Mouse (Mus musculus) c-Kit-negative CD71-positive TER-119-positive erythroid progenitor cells, embryonic 14.5 days (primary cell): ENCODE measurements around the gene Apon.
"Not testable (repeated sequence)": the region's sequence is repeated elsewhere in the genome, so short reads cannot be mapped to it uniquely, and the experiment has no call there.

Experiments used
- DNase-seq: peaks from one replicate; pipeline ENCODE4 v3.0.0-alpha.2; 2013; ENCODE audit warnings: low read depth, low spot score

The Apon gene

DNA sequence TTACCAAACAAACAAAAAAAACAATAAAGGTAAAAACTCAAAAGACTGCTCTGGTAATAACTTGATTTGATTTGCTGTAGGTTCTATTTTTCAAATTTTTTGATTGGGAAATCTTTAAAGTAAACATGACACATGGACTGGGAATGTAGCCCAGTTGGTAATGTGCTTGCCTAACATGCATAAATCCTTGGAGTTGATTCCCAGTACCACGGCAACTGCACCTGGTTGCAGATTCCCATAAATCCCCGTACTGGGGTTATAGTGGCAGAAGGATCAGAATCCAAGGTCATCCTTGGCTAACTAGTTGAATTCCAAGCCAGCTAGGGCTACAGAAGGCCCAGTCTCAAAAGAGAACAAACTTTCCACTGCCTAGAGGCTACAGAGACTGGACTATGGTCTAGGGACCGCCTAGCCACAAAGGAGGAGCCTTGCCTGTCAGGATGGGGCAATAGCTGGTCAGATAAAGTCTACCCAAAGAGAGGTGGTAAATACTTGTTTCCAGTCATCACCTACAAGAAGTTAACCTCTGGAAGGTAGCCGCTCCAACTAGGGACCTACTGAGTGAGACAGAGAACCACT is at the start of gene Apon:
Gene Apon, plus strand, starts transcription at position 420 of the 579 bp plus-strand sequence.
- no peak for DNase-seq

DNA sequence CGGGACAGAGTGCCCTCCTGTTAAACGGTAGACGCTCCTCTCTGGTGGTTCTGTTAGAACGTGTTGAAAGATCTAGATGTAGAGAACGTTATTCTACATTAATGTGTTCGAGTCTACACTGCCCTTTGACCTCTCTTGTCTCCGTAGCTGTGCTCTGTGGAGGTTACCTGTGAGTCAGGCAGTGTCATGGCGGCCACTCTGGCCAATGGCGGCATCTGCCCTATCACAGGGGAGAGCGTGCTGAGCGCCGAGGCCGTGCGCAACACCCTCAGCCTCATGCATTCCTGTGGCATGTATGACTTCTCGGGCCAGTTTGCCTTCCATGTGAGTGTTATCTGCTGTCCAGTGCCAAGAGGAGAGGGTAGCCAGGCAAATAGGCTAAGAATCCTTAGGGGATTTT is 49.0 kb upstream of the Apon start:
- DNase-seq, result no peak

- no peak for DNase-seq
These were observed 45.6 kb upstream of the Apon start for GRCm38 (mm10) chr10:128208326-128208725.

GRCm38 (mm10) chr10:128209311-128210009 is 44.4 kb upstream of the Apon start:
- no peak for DNase-seq

- DNase-seq, result no peak
These were observed 43.8 kb upstream of the Apon start for GRCm38 (mm10) chr10:128210131-128210530.

DNA sequence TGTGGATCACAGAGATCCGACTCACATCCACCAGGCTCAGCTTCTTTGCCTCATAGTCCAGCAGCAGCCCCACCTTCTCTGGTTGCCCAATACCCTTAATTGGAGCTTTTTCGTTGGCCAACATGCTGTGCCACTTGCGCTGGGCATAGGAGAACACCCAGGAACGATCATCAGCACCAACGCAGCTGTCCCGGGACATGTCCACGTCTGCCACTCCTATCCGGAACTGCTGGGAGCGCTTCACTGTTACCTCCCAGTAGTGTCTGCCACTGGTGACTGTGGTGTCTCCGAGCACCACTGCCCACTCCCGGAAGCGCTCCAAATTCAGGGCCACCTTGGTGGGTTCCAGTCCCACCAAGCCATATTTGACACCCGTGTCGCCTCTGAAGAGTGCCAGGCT is 42.9 kb upstream of the Apon start:
- DNase-seq, result no peak

DNA sequence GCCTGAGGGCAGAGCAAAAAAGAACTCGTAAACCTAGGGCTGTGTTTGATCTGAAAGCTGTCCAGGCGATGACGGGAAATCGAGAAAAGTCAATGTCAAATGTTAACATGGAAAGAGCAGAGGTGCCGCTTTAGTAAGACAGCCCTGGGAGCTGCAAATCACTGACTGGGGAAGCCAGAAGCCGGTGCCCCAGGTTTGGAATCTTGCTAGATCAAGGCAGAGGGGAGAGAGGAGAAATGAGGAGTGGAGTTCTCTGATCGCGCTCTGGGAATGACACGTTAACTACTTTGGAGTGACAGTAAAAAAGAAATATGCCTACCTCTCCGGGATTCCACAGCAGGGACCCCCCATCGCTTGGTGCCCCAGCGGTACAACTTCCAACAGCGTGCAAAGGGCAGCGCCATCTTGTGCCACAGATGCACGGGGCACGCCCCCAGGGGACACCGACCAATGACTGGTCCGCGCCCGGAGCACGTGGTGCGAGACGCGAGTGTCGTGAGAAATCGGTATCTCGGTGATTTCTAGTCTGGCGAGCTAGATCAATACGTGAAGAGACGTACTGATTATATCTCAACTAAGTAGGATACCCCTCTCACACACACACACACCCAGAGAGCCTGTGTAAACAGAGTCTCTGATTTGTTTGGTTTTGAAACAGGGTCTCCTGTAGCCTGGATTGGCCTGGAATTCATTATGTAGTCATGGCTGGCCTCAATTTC is 42.3 kb upstream of the Apon start, which contains the start of gene Spryd4:
Gene Spryd4, minus strand, starts transcription at position 418 of the 719 bp plus-strand sequence.
- DNase-seq, result peak; percentile 79

DNA sequence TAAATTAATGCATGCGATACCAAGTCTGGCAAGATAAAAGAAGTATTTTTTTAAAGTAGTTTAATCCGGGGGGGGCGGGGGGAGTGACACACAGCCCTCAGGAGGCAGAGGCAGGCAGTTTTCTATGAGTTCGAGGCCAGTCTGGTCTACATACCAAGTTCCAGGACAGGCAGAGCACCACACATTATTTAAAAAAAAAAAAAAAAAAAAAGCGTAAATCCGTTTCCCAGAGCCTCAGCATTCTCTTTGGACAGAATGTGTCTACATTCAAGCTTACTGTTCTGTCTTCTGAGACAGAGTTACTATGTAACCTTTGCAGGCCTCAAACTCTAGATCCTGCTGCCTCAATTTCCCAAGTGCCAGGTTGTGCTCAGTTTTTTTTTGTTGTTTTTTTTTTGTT is 41.7 kb upstream of the Apon start:
- DNase-seq, result no peak

- DNase-seq, result peak; percentile 55
These were observed 41.0 kb upstream of the Apon start for GRCm38 (mm10) chr10:128212871-128213323.

DNA sequence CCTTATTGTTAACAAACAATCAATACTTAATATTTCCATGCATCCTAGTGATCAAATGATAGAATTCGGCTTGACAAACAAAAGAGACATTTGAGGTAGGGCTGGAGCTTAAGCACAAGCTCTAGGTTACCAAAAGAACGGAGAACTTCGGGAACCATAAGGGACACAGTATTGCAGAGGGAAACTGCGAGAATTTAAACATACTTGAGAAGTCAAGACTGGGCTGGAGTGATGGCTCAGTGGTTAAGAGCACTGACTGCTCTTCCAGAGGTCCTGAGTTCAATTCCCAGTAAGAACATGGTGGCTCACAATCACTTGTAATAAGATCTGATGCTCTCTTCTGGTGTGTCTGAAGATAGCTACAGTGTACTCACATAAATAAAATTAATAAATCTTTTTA is 39.8 kb upstream of the Apon start:
- not testable (repeated sequence) for DNase-seq

DNA sequence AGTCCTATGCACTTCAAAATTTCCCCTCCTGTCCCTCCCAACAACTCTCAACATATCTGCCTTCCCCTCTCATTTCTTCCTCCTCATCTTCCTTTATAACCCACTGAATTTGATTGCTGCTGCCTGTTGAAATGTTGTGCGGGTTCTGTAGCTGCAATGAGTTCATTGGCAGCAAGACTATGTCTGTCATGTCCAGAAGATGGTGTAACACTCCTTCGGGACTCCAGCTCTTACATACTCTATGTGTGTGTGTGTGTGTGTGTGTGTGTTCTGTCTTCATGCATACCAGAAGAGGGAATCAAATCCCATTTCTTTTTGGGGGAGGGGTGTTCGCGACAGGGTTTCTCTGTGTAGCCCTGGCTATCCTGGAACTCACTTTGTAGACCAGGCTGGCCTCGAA is 38.9 kb upstream of the Apon start:
- no peak for DNase-seq

- DNase-seq, result no peak
These were observed 35.3 kb upstream of the Apon start for GRCm38 (mm10) chr10:128218387-128219117.

DNA sequence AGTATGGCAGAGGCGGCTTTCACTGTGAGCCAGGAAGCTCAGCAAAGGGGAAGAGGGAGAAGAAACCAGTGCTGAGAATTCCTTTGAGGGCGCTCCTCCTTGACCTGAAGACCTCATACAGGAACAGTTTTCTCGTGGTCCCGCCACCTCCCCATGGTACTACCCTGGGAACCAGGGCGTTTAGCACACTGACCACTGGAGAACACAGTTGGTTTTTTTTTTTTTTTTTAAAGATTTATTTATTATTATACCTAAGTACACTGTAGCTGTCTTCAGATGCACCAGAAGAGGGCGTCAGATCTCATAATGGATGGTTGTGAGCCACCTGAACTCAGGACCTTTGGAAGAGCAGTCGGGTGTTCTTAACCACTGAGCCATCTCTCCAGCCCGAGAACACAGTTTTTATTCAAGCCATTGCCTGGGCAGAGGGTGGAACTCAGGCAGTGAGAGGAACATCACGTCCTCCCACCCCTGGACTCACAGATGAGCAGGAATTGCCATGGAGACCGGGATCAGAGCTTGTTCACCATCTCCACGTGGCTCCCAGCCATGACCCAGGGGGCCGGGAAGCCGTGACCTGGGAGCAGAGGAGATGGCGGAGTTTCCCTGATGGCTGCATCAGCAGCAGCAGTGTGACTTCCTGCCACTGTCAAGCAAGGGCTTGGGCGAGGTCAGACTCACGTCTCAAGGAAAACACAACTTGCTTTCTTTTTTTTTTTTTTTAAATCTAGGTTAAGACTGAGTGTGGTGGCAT is 32.2 kb upstream of the Apon start:
- DNase-seq, result no peak

DNA sequence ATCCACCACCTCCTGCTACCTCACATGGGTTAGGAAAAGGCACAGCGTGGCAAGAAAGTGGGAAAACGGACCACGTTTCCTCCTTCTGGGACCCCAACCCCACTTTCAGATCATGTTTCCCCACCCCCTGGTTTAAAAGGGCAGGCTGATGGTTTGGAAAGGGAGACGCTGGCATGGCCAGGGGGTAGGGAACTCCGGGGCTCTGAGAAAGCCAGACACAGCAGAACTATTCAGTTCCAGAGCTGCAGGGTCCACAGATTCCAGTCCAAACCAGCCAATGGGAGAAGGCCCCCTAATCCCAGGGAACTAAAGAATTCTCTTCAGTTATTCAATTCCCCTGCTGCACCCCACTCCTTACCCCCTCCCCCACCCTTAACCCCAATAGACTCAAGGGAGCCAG is 28.8 kb upstream of the Apon start:
- DNase-seq, result no peak

- DNase-seq, result no peak
These were observed 28.4 kb upstream of the Apon start, which contains the start of gene Mip for GRCm38 (mm10) chr10:128225538-128225937. Mip (plus strand) TSS chr10:128225838.

DNA sequence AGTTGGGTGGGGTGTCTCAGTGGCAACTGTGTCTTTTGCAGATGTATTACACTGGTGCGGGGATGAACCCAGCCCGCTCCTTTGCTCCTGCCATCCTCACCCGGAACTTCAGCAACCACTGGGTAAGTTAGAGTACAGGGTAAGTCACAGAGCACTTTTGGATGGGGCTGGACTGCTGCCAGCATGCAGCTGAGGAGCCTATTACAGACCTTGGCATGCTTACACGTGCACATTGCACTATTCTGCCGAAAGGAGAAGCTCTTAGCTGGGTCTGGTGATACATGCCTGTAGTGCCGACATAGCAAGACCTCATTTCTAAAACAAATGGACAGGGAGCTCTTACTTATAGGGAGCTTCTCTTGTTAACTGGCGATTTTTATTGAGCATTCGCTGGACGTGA is 26.3 kb upstream of the Apon start:
- no peak for DNase-seq

DNA sequence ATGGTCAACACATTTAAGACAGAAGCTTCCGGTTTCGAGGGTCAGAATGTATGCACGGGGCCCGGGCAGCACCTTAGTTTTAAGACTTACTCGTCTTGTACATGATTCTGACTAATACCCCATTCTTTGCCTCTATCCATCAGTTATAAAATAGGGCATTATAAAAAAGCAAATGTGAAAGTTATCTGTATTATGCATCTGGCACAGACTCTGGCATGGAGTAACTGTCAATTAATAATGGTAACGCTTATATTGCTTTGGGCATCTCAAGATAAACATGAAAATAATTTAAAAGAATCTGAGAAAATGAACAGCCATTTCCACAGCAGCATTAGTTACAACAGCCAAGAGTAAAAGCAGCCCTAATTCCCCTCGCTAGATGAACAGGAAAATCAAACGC is 25.9 kb upstream of the Apon start:
- no peak for DNase-seq

DNA sequence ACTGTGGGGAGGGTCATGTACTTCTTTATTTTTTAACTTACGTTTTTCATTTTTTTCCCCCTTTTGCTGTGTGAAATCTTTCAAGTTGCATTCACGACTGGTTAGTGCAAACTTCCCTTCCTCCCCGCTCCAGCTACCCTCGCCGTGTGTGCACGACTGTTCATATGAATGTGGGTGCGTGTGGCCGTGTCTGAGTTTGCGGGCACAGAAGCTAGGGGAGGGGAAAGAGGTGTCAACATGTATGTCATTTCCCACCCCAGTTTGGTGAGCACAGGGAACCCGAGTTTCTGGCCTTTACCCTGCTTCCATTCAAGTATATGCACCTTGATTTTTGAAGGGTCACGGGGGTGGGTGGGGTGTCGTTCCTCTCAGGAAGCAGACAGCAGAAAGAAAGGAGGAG is 23.3 kb upstream of the Apon start:
- no peak for DNase-seq

DNA sequence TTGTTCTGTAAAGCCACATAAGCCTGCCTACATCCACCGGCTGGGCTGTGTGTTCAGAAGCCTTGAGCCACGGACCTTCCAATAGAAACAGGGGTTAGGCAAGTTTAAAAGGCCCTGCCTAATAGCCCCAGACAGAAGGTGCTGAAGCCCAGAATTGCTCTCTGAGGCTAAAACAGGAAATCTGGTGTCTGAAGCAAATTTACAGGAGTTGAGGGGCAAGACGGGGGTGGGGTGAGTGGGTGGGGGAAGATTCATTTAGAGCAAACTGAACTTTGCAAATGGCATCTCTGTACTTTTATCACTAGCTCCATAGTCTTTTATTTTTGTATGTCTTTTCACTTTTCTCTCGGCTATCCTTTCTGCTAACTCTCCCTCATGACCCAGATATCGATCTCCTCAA is 22.8 kb upstream of the Apon start:
- no peak for DNase-seq

DNA sequence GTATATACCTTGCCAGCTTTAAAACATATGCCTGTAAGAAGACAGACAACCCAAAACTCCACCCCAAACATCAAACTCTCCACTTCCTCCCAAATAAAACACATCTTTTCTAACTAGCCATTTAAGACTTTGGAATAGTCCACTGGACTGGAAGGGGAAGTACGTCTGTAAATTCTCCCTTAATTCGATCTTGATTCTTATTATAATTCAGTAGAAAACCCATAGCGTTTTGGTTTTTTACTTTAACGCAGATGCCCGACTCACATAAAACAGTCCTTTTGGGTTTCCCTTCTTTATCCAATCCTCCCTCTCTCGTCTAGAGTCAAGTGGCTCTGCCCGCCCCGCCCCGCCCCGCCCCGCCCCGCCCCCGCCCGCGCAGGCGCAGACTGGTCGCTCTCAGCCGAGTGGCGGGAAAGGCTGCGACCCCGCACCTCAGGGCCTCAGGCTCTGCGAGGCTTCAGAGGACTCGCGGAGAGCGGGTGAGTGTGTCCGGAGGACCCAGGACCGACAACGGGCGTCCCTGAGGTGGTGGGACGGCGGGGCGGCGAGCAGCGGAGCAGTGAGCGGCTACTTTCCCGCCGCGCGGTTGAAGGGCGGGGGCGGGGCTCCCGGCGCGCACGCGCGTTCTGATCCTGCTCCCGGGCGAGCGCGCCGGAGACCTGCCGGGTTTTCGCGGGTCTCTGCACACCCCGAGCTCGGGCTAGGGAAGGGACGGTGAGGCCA is 22.0 kb upstream of the Apon start, which contains the start of gene Timeless:
Gene Timeless, plus strand, starts transcription at position 369 of the 723 bp plus-strand sequence.
- peak; percentile 79 for DNase-seq
